Mouse (Mus musculus): ENCODE measurements at regions not wholly inside any gene's neighbourhood (a gene's known extent, or its start where the extent isn't known, plus 50 kb on each side); places are given as distances from the start of the nearest gene placed in this dataset.

DNA sequence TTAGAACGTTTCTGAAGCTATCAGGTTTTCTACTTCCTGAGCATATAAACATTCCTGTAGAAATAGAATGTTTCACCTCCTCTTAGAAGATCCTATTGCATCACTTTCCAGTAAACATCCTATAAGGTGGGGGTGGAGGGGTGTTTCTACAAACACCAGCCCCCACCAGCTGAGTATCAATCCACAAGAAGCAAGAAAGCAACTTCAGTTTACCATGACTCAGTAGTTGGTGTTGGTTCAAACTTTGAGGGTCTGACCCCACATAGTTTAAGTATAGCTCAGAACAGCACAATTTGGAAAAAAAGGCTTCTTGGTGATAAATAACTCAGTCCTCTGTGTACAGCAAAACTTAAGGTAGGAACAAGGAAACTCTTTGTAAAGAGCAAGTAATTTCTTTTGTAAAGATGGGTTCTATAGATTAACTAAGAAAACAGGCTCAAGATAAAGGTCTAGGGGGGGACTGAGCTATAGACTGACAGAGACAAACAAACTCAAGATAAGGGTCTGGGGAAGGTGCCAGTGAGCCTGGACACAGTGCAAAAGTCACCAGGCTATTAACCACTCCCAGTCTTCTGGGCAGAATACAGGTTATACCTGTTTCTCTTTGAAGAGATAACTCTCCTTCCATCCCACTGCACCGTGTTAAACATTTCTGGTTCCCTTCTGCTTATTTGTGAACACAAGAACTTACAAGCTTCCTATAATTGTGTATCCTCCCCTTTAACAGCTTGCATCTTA, 218.9 kb upstream of the Atp10a start:
- Histone ChIP-seq H3K27ac (ENCODE audit: insufficient read depth, low read depth) (no peak overlapping the region), H3K27me3 (replicated peaks) (no peaks in the 10 kb centered on the region), H3K9me3 (replicated peaks; ENCODE audit: low read length) (peaks cover 10% of the 10 kb centered on the region), H3K79me2 (replicated peaks; ENCODE audit: control insufficient read depth, extremely low read depth, insufficient read depth, poor library complexity, severe bottlenecking) (no peaks in the 10 kb centered on the region), H3K9ac (ENCODE audit: insufficient read depth, low read depth) (no peak overlapping the region), H3K36me3 (replicated peaks in 1 of 2; ENCODE audit: control insufficient read depth in 1 of 2, insufficient read depth in 1 of 2, low read length in 1 of 2) (no peaks in the 10 kb centered on the region), H3K4me1 (ENCODE audit: control insufficient read depth in 1 of 2, insufficient read depth in 2 of 2) (no peaks in the 10 kb centered on the region), H3K4me2 (ENCODE audit: insufficient read depth, low read depth, poor library complexity, severe bottlenecking) (no peak overlapping the region), H3K4me3 (replicated peaks in 1 of 3; ENCODE audit: low read depth in 2 of 3, low read length in 2 of 3, poor library complexity in 1 of 3) (no peak overlapping the region)
- DNase-seq (ENCODE audit: extremely low read depth) = no peak
- dilution Hi-C loops (cut with MboI; ENCODE audit: extremely low pct_ligation_motif_present, extremely low pct_unique_long_range_greater_than_20kb, low sequenced_read_pairs) = no loop called here
- in situ Hi-C loops (cut with MboI; ENCODE audit: low pct_ligation_motif_present, low pct_unique_long_range_greater_than_20kb, low sequenced_read_pairs) = no loop called here
- TF ChIP-seq ELF1 (IDR thresholded peaks at IDR 0.05; ENCODE audit: low read depth, low read length) (no peak), JUND (conservative IDR thresholded peaks at IDR 0.05; ENCODE audit: low read depth, low read length) (no peak), E2F4 (IDR thresholded peaks at IDR 0.05; ENCODE audit: insufficient replicate concordance, low read depth, low read length) (no peak), USF1 (IDR thresholded peaks at IDR 0.05; ENCODE audit: low read depth, low read length) (no peak), RAD21 (IDR thresholded peaks at IDR 0.05; ENCODE audit: low read depth, low read length) (no peak), NELFE (IDR thresholded peaks at IDR 0.05; ENCODE audit: low read depth, low read length) (no peak), CHD1 (IDR thresholded peaks at IDR 0.05; ENCODE audit: low read depth, low read length) (no peak), TCF12 (IDR thresholded peaks at IDR 0.05; ENCODE audit: low read depth, low read length) (no peak), POLR2AphosphoS2 (IDR thresholded peaks at IDR 0.05; ENCODE audit: low read depth, low read length) (no peak), MXI1 (IDR thresholded peaks at IDR 0.05; ENCODE audit: low read depth, low read length) (no peak), JUN (IDR thresholded peaks at IDR 0.05; ENCODE audit: insufficient read depth, low read depth, low read length) (no peak), MAX (IDR thresholded peaks at IDR 0.05; ENCODE audit: low read length) (no peak), USF2 (conservative IDR thresholded peaks at IDR 0.05; ENCODE audit: low read depth, low read length) (no peak), ZC3H11A (IDR thresholded peaks at IDR 0.05; ENCODE audit: low read depth, low read length) (no peak), RCOR1 (conservative IDR thresholded peaks at IDR 0.05; ENCODE audit: low read depth, low read length) (no peak), TBP (conservative IDR thresholded peaks at IDR 0.05; ENCODE audit: low read depth, low read length) (no peak), PAX5 (IDR thresholded peaks at IDR 0.05; ENCODE audit: low read length) (no peak), IRF4 (IDR thresholded peaks at IDR 0.05; ENCODE audit: low read depth, low read length) (no peak)

DNA sequence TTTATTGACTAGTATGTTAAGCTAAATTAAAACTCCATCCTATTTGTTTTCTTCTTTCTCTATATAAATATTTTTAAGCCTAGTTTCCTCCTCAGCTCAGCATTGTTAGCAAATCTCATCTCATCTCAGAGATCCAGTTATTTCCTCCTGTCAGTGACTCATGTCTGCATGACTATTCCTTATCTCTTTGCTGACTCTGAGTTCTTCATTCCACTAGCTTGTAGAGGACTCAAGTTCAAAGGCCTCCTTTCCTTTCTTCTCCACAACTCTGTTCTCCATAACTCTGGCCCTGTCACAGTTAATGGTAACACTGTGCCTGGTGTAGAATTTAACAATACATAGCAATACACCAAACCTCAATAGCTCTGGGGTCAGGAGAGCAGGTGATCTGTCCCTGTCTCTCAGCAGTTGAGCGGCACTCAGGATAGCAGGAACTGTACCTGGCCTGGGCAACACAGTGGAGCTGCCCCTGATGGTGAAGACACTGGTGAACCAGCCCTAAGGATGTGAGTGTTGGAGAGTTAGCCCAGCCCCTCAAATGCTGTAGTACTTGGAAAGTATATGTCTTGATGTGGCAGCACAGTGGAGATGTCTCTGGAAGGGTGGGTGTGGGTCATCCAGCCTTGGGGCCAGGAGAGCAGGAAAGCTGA, 213.3 kb upstream of the Atp10a start:
- H3K36me3 ChIP-seq (replicated peaks in 1 of 2; ENCODE audit: control insufficient read depth in 1 of 2, insufficient read depth in 1 of 2, low read length in 1 of 2) = no peaks in the 10 kb centered on the region
- H3K9ac ChIP-seq (ENCODE audit: insufficient read depth, low read depth) = no peak overlapping the region
- H3K4me3 ChIP-seq (replicated peaks in 1 of 3; ENCODE audit: low read depth in 2 of 3, low read length in 2 of 3, poor library complexity in 1 of 3) = no peak overlapping the region
- in situ Hi-C loops (cut with MboI; ENCODE audit: low pct_ligation_motif_present, low pct_unique_long_range_greater_than_20kb, low sequenced_read_pairs) (no loop called here), dilution Hi-C loops (cut with MboI; ENCODE audit: extremely low pct_ligation_motif_present, extremely low pct_unique_long_range_greater_than_20kb, low sequenced_read_pairs) (no loop called here)
- TF ChIP-seq SIN3A (IDR thresholded peaks at IDR 0.05; ENCODE audit: low read length) = no peak
- no peak for TF ChIP-seq UBTF (IDR thresholded peaks at IDR 0.05; ENCODE audit: low read depth, low read length)
- no peak for TF ChIP-seq E2F4 (IDR thresholded peaks at IDR 0.05; ENCODE audit: insufficient replicate concordance, low read depth, low read length)
- TF ChIP-seq ZNF384 (IDR thresholded peaks at IDR 0.05; ENCODE audit: low read depth, low read length) = no peak
- no peak for TF ChIP-seq PAX5 (IDR thresholded peaks at IDR 0.05; ENCODE audit: low read length)
- TF ChIP-seq KAT2A (IDR thresholded peaks at IDR 0.05; ENCODE audit: insufficient replicate concordance, low read length) = no peak
- no peak for TF ChIP-seq SMC3 (IDR thresholded peaks at IDR 0.05; ENCODE audit: low read depth, low read length)
- no peak for TF ChIP-seq CHD2 (IDR thresholded peaks at IDR 0.05; ENCODE audit: low read length)
- no peak for TF ChIP-seq MXI1 (IDR thresholded peaks at IDR 0.05; ENCODE audit: low read depth, low read length)
- TF ChIP-seq POLR2AphosphoS2 (IDR thresholded peaks at IDR 0.05; ENCODE audit: low read depth, low read length) = no peak
- TF ChIP-seq POLR2A (IDR thresholded peaks at IDR 0.05; ENCODE audit: low read depth, low read length) = no peak
- no peak for TF ChIP-seq ELF1 (IDR thresholded peaks at IDR 0.05; ENCODE audit: low read depth, low read length)
- TF ChIP-seq RCOR1 (conservative IDR thresholded peaks at IDR 0.05; ENCODE audit: low read depth, low read length) = no peak
- TF ChIP-seq JUND (conservative IDR thresholded peaks at IDR 0.05; ENCODE audit: low read depth, low read length) = no peak
- TF ChIP-seq ZC3H11A (IDR thresholded peaks at IDR 0.05; ENCODE audit: low read depth, low read length) = no peak
- no peak for TF ChIP-seq BHLHE40 (IDR thresholded peaks at IDR 0.05; ENCODE audit: low read depth, low read length)
- H3K4me2 ChIP-seq (ENCODE audit: insufficient read depth, low read depth, poor library complexity, severe bottlenecking) = no peak overlapping the region
- H3K79me2 ChIP-seq (replicated peaks; ENCODE audit: control insufficient read depth, extremely low read depth, insufficient read depth, poor library complexity, severe bottlenecking) = no peaks in the 10 kb centered on the region
- H3K4me1 ChIP-seq (ENCODE audit: control insufficient read depth in 1 of 2, insufficient read depth in 2 of 2) = no peaks in the 10 kb centered on the region
- no peak for DNase-seq (ENCODE audit: extremely low read depth)
- no peaks in the 10 kb centered on the region for H3K27me3 ChIP-seq (replicated peaks)
- no peak overlapping the region for H3K27ac ChIP-seq (ENCODE audit: insufficient read depth, low read depth)
- H3K9me3 ChIP-seq (replicated peaks; ENCODE audit: low read length) = peaks cover 21% of the 10 kb centered on the region

Measured in CH12.LX (cell line).